Mouse (Mus musculus) forelimb bud, embryonic 11.5 days (tissue): ENCODE measurements at regions not wholly inside any gene's neighbourhood (a gene's known extent, or its start where the extent isn't known, plus 50 kb on each side); places are given as distances from the start of the nearest gene placed in this dataset.
A peak's percentile ranks its signal among the peaks of the same experiment; 100 is the strongest.

Experiments
- DNase-seq: peaks from one replicate; pipeline ENCODE4 v3.0.0-alpha.2; 2012; ENCODE audit warnings: low read depth, low spot score

- DNase-seq: no peak
These were observed 336.2 kb upstream of the Zfp637 start for GRCm38 (mm10) chr6:117504771-117505170.

GRCm38 (mm10) chr6:117505431-117505830, 335.5 kb upstream of the Zfp637 start:
- peak; percentile 20 for DNase-seq

GRCm38 (mm10) chr6:117506619-117507018, 334.4 kb upstream of the Zfp637 start:
- no peak for DNase-seq

- no peak for DNase-seq
These were observed 332.1 kb upstream of the Zfp637 start for GRCm38 (mm10) chr6:117508860-117509259.

GRCm38 (mm10) chr6:117510026-117510425, 331.0 kb upstream of the Zfp637 start:
- DNase-seq: no peak

- DNase-seq: no peak
These were observed 326.1 kb upstream of the Zfp637 start for GRCm38 (mm10) chr6:117514831-117515230.

- no peak for DNase-seq
These were observed 324.1 kb upstream of the Zfp637 start for GRCm38 (mm10) chr6:117516906-117517305.

- no peak for DNase-seq
These were observed 322.0 kb upstream of the Zfp637 start for GRCm38 (mm10) chr6:117518939-117519338.

- DNase-seq: no peak
These were observed 321.5 kb upstream of the Zfp637 start for GRCm38 (mm10) chr6:117519466-117519865.

- DNase-seq: peak; percentile 71
These were observed 314.6 kb upstream of the Zfp637 start for GRCm38 (mm10) chr6:117526161-117526935.

- DNase-seq: no peak
These were observed 313.5 kb upstream of the Zfp637 start for GRCm38 (mm10) chr6:117527526-117527925.

GRCm38 (mm10) chr6:117534149-117534548, 306.8 kb upstream of the Zfp637 start:
- no peak for DNase-seq

- no peak for DNase-seq
These were observed 306.0 kb upstream of the Zfp637 start for GRCm38 (mm10) chr6:117534991-117535390.

- no peak for DNase-seq
These were observed 304.9 kb upstream of the Zfp637 start for GRCm38 (mm10) chr6:117536084-117536483.

GRCm38 (mm10) chr6:117542431-117542830, 298.5 kb upstream of the Zfp637 start:
- no peak for DNase-seq

- no peak for DNase-seq
These were observed 296.4 kb upstream of the Zfp637 start for GRCm38 (mm10) chr6:117544276-117545196.

GRCm38 (mm10) chr6:117550930-117551329, 290.1 kb upstream of the Zfp637 start:
- DNase-seq: no peak

- peak; percentile 23 for DNase-seq
These were observed 288.8 kb upstream of the Zfp637 start for GRCm38 (mm10) chr6:117552006-117552667.

- DNase-seq: no peak
These were observed 277.8 kb upstream of the Zfp637 start for GRCm38 (mm10) chr6:117563159-117563558.

GRCm38 (mm10) chr6:117563704-117564103, 277.3 kb upstream of the Zfp637 start:
- no peak for DNase-seq

- peak; percentile 13 for DNase-seq
These were observed 274.2 kb upstream of the Zfp637 start for GRCm38 (mm10) chr6:117566786-117567185.

- DNase-seq: no peak
These were observed 273.3 kb upstream of the Zfp637 start for GRCm38 (mm10) chr6:117567691-117568090.
